9 mouse cellular contexts compared by ENCODE assay signal in genomic region chr5:143579537-143580203, GRCm38 (mm10). TPM values are rescaled to one million over a fixed set of nuclear protein-coding genes. Genes with fewer than 3 reads are reported as not detected.
DNase-seq lines count a peak whose midpoint lies in the region; ATAC-seq lines count a peak whose summit lies in the region.
"Had no signal": no experiment of that assay in that cellular context is flagged by ENCODE, and none has a peak within 500 bp of the region (broad histone marks: within the 10 kb centered on the region; RNA-seq: fewer than 3 reads in every experiment).

No protein-coding gene starts in this region.

- H3K4me1 ChIP-seq in hindbrain, embryonic 14.5 days (replicated peaks; ENCODE audit: control insufficient read depth, insufficient read depth, low read length) = no peaks in the 10 kb centered on the region

- H3K9ac ChIP-seq in hindbrain, embryonic 14.5 days = no peak overlapping the region

- no peaks in the 10 kb centered on the region for H3K9me3 ChIP-seq in hindbrain, embryonic 14.5 days (ENCODE audit: control insufficient read depth, low read length)

- DNase-seq in gastrocnemius, adult 18-20 months (ENCODE audit: low spot score) = peak; percentile 21
- no peak for DNase-seq in gastrocnemius, adult 8-10 months (ENCODE audit: low spot score in 2 of 2)
- DNase-seq in lung, adult 18-20 months = peak; percentile 37 to 40
- DNase-seq in lung, postnatal 14 days = no peak
- DNase-seq in ovary, postnatal 14 days (ENCODE audit: low spot score) = no peak
- no peak for DNase-seq in hindbrain, embryonic 14.5 days (ENCODE audit: low spot score)
- DNase-seq: cerebellum, adult 11-12 months had no signal

- H3K4me3 ChIP-seq in hindbrain, embryonic 14.5 days (replicated peaks; ENCODE audit: low read length) = no peak overlapping the region

- WGBS in hindbrain, embryonic 14.5 days = 87% methylated on average over 10 of the region's 10 CpGs

- H3K27me3 ChIP-seq in hindbrain, embryonic 14.5 days (ENCODE audit: control insufficient read depth, insufficient read depth, low read length) = no peaks in the 10 kb centered on the region

- peak; percentile 97 for ATAC-seq in granulocyte monocyte progenitor cell, adult 5-6 weeks (replicated peaks; ENCODE audit: poor library complexity, severe bottlenecking)
- peak; percentile 91 for ATAC-seq in monocyte, adult 5-6 weeks (replicated peaks; ENCODE audit: insufficient number of reproducible peaks, low FRiP score, low TSS enrichment, poor library complexity, severe bottlenecking)
- ATAC-seq in hindbrain, embryonic 14.5 days (ENCODE audit: low FRiP score) = no peak

- H3K27ac ChIP-seq in hindbrain, embryonic 14.5 days = no peak overlapping the region

- no peaks in the 10 kb centered on the region for H3K36me3 ChIP-seq in hindbrain, embryonic 14.5 days (replicated peaks; ENCODE audit: control insufficient read depth, insufficient read depth)

- no peak overlapping the region for H3K4me2 ChIP-seq in hindbrain, embryonic 14.5 days (replicated peaks)

RNA-seq across cellular contexts. Expression of gene Cyth3, which starts 42.6 kb away (rescaled TPM):
- 10 to 100 TPM; 10.1 to 12.1 TPM for total RNA-seq in gastrocnemius, adult 18-20 months (2021)
- 10 to 100 TPM in 1 of 4 experiments, 1 to 10 TPM in 3; 5.8 to 10.3 (median 9.2) TPM for total RNA-seq in gastrocnemius, adult 8-10 months (2022)
- total RNA-seq in granulocyte monocyte progenitor cell, adult 5-6 weeks (2014; fragmentation: Nextera tagmentation) = 3.7 and 3.8 TPM in 2 replicates
- total RNA-seq in granulocyte monocyte progenitor cell, adult 5-6 weeks (2017) = 4.4 and 5.1 TPM in 2 replicates
- 129 to 134 TPM (median 132 TPM) in 3 replicates for total RNA-seq in monocyte, adult 5-6 weeks (2017)
- polyA plus RNA-seq in hindbrain, embryonic 14.5 days (2014; fragmentation: Nextera tagmentation; extraction: Ambion mirVana) = 39.9 and 40.9 TPM in 2 replicates

RNA-seq across cellular contexts. Expression of gene Rac1, which starts 51.8 kb away (rescaled TPM):
- total RNA-seq in gastrocnemius, adult 18-20 months (2021) = 100 to 1,000 TPM; 225 to 239 TPM
- 100 to 1,000 TPM; 211 to 247 (median 228) TPM for total RNA-seq in gastrocnemius, adult 8-10 months (2022)
- total RNA-seq in granulocyte monocyte progenitor cell, adult 5-6 weeks (2014; fragmentation: Nextera tagmentation) = 349 and 471 TPM in 2 replicates
- 118 and 134 TPM in 2 replicates for total RNA-seq in granulocyte monocyte progenitor cell, adult 5-6 weeks (2017)
- total RNA-seq in monocyte, adult 5-6 weeks (2017) = 193 to 248 TPM (median 198 TPM) in 3 replicates
- 473 and 504 TPM in 2 replicates for polyA plus RNA-seq in hindbrain, embryonic 14.5 days (2014; fragmentation: Nextera tagmentation; extraction: Ambion mirVana)

Comparison
In these comparisons a context has a peak if more than half of its experiments do, and no peak if none do; other contexts are left out.
1. DNase-seq: peak in gastrocnemius, adult 18-20 months (single experiment) and lung, adult 18-20 months (2 of 2); none in gastrocnemius, adult 8-10 months (0 of 2), lung, postnatal 14 days (single experiment), ovary, postnatal 14 days (single experiment) and hindbrain, embryonic 14.5 days (single experiment).